Mouse (Mus musculus): Measurements from ENCODE around the gene Plekho1.

- TF ChIP-seq EP300 (optimal IDR thresholded peaks at IDR 0.05) (no peak), CTCF (IDR thresholded peaks at IDR 0.05; ENCODE audit: low read depth) (no peak)
Measured at GRCm38 (mm10) chr3:96029336-96029735, 33.5 kb upstream of the Plekho1 start.
